Mouse (Mus musculus): ENCODE data around the gene Large1. TPM values are rescaled to one million over a fixed set of nuclear protein-coding genes. Genes with fewer than 3 reads are reported as not detected.
A peak's percentile ranks its signal among the peaks of the same experiment; 100 is the strongest.
"Not testable (repeated sequence)": the region's sequence is repeated elsewhere in the genome, so short reads cannot be mapped to it uniquely, and the experiment has no call there.

The Large1 gene
- polyA plus RNA-seq (2014; fragmentation: Nextera tagmentation; extraction: Ambion mirVana), result 7.2 and 8.7 TPM in 2 replicates

DNA sequence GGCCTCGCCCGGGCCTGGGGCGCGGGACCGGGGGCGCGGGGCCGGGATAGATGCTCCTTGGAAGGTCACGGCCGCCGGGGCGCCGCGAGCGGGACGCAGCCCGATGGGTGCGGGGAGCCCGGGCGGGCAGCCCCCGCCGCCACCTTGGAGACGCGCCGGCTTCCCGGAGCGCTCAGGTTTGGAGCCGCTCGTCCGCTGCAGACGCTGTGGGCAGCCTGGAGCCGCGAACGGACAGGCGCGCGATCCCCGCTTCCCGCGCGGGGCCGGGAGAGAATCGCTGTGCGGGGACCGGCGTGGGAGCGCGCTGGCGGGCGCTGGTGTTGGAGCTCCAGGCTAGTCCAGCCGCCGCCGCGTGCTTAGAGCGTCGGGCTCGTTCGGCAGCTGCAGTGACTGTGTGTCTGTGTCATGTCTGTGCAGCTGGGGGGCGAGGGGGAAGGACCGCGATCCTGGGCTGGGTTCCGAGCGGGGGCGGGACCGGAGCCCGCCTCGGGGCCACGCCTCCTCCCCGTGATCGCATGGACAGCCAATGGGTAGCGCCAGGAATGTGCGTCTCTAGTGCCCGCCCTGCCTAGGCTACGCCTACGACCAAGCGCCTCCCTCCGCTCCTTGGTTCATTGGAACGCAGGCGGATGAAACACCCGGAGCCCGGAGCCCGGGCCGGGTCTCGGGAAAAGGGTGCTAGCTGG lies at the start of gene Large1:
Gene Large1, minus strand, starts transcription at position 433 of the 686 bp plus-strand sequence.
- H3K36me3 ChIP-seq (ENCODE audit: control insufficient read depth, insufficient read depth, low read length), result no peaks in the 10 kb centered on the region
- H3K4me1 ChIP-seq (ENCODE audit: control insufficient read depth, insufficient read depth, low read length), result peaks cover 4% of the 10 kb centered on the region
- H3K9ac ChIP-seq (ENCODE audit: low read depth, low read length), result peak within 1 kb of the TSS; percentile 85
- ATAC-seq (replicated peaks; ENCODE audit: insufficient number of reproducible peaks, low FRiP score, low TSS enrichment), result peak; percentile 99
- WGBS (ENCODE audit: insufficient replicate concordance), result under 1% methylated on average over 59 of the region's 84 CpGs
- H3K9me3 ChIP-seq (replicated peaks; ENCODE audit: control insufficient read depth, low read length), result no peaks in the 10 kb centered on the region
- no peaks in the 10 kb centered on the region for H3K27me3 ChIP-seq (ENCODE audit: control insufficient read depth, insufficient read depth, low read length)
- H3K27ac ChIP-seq (ENCODE audit: low read depth, low read length), result peak within 1 kb of the TSS; percentile 92
- H3K4me2 ChIP-seq, result peak within 1 kb of the TSS; percentile 79
- H3K4me3 ChIP-seq (ENCODE audit: low read depth, low read length), result peak within 1 kb of the TSS; percentile 90

DNA sequence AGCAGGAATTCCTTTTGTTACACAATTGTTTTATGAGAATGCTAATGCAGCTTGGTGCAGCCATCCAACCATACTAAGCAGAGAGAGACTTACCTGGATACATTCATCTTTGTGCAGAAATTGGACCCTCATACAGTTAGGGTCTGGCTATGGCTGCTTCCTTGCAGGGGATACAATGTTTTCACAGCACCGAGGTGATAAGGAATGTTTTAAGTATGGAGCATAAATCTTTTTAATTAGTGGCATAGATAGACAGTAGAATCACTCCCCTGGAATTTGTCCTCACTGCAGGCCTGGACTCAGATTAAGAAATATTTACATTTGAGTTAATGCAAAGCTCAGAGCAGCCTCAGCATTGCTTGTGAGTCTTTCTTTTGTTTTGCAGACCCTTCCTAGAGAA lies 47.0 kb upstream of the Large1 start:
- H3K27ac ChIP-seq (ENCODE audit: low read depth, low read length), result no peak overlapping the region
- no peak overlapping the region for H3K4me3 ChIP-seq (ENCODE audit: low read depth, low read length)
- no peaks in the 10 kb centered on the region for H3K4me1 ChIP-seq (ENCODE audit: control insufficient read depth, insufficient read depth, low read length)
- no peaks in the 10 kb centered on the region for H3K27me3 ChIP-seq (ENCODE audit: control insufficient read depth, insufficient read depth, low read length)
- WGBS (ENCODE audit: insufficient replicate concordance), result 36% methylated on average over 1 of the region's 1 CpGs
- no peak for ATAC-seq (replicated peaks; ENCODE audit: insufficient number of reproducible peaks, low FRiP score, low TSS enrichment)
- no peaks in the 10 kb centered on the region for H3K36me3 ChIP-seq (ENCODE audit: control insufficient read depth, insufficient read depth, low read length)
- H3K9ac ChIP-seq (ENCODE audit: low read depth, low read length), result no peak overlapping the region
- no peaks in the 10 kb centered on the region for H3K9me3 ChIP-seq (replicated peaks; ENCODE audit: control insufficient read depth, low read length)
- H3K4me2 ChIP-seq, result no peak overlapping the region

DNA sequence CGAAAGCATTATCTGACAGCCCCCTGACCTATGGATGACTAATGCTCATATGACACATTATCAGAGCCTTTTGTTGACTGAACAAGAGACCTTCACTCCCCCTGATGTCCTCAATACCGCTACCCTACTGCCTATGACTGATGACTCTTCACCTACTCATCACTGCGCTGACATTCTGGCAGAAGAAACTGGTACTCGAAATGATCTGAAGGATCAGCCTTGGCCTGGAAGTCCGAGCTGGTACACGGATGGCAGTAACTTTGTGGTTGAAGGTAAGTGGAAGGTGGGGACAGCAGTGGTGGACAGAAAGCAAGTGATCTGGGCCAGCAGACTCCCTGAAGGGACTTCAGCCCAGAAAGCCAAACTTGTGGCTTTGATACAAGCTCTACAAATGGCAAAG lies 19.7 kb upstream of the Large1 start:
- not testable (repeated sequence) for H3K36me3 ChIP-seq (ENCODE audit: control insufficient read depth, insufficient read depth, low read length); H3K9me3 ChIP-seq (replicated peaks; ENCODE audit: control insufficient read depth, low read length); ATAC-seq (replicated peaks; ENCODE audit: insufficient number of reproducible peaks, low FRiP score, low TSS enrichment); H3K4me3 ChIP-seq (ENCODE audit: low read depth, low read length); H3K4me1 ChIP-seq (ENCODE audit: control insufficient read depth, insufficient read depth, low read length); H3K27me3 ChIP-seq (ENCODE audit: control insufficient read depth, insufficient read depth, low read length); H3K4me2 ChIP-seq; H3K9ac ChIP-seq (ENCODE audit: low read depth, low read length); H3K27ac ChIP-seq (ENCODE audit: low read depth, low read length)
- 80% methylated on average over 6 of the region's 6 CpGs for WGBS (ENCODE audit: insufficient replicate concordance)

DNA sequence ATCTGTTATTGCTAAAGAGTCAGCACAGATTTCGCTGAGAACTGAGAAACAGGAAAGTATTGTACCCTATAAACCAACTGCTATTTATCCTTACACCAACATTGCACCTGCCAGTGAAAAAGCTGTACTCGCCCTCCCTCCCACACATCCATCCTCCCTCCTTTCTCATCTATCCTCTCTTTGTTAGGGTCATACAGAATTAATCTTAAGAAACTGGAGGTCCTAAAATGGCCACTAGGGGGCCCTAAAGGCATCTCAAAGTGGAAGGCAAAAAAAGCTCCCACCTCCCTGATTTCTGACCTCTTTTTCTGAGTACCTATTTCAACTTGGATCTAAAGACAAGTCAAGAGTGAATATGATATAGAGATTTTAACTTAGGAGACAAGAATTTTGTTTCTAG lies 2.6 kb upstream of the Large1 start:
- Histone ChIP-seq H3K36me3 (ENCODE audit: control insufficient read depth, insufficient read depth, low read length) (no peaks in the 10 kb centered on the region), H3K4me2 (no peak overlapping the region), H3K9me3 (replicated peaks; ENCODE audit: control insufficient read depth, low read length) (no peaks in the 10 kb centered on the region), H3K27ac (ENCODE audit: low read depth, low read length) (no peak overlapping the region), H3K4me1 (ENCODE audit: control insufficient read depth, insufficient read depth, low read length) (peaks cover 4% of the 10 kb centered on the region), H3K27me3 (ENCODE audit: control insufficient read depth, insufficient read depth, low read length) (no peaks in the 10 kb centered on the region), H3K9ac (ENCODE audit: low read depth, low read length) (no peak overlapping the region), H3K4me3 (ENCODE audit: low read depth, low read length) (no peak overlapping the region)
- ATAC-seq (replicated peaks; ENCODE audit: insufficient number of reproducible peaks, low FRiP score, low TSS enrichment), result no peak
- WGBS (ENCODE audit: insufficient replicate concordance), result 35% methylated on average over 2 of the region's 2 CpGs

DNA sequence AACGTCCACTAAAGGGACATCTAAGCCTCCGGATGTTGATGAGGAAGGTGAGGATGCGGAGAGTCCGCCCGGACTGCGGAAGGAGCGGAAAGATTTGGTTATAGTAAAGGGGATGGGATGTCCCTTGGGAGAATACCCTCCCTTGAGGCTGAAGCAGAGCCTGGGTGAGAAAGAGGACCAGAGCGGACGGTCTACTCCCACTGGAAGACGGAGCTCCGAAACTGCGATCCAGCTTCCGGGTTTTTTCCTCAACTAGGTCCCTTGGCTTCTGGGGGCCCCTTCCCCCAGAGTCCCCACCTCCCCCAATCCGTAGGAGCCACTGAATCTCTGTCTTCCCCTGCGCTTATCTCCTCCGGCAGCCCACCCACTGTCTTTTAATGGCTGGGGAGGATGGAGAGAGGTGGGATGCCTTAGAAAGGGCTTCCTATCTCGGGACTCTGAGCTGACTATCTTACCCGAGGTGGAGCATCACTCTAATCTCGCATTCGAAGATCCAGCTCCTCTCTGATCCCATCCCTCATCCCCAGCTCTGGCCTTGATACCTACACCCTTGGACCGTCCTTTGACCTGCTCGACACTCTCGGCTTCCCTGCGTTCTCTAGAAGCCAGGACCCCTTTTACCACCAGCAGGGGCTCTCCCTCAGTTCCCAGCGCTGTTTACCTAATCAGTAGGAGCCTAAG lies 1.0 kb upstream of the Large1 start:
- H3K9me3 ChIP-seq (replicated peaks; ENCODE audit: control insufficient read depth, low read length), result no peaks in the 10 kb centered on the region
- peak overlapping the region; percentile 79 for H3K4me2 ChIP-seq
- H3K4me1 ChIP-seq (ENCODE audit: control insufficient read depth, insufficient read depth, low read length), result peaks cover 4% of the 10 kb centered on the region
- H3K27ac ChIP-seq (ENCODE audit: low read depth, low read length), result 0 out of 2 replicates have a peak overlapping the region, but pooled peaks have one; percentile 46
- peak overlapping the region; percentile 90 for H3K4me3 ChIP-seq (ENCODE audit: low read depth, low read length)
- no peaks in the 10 kb centered on the region for H3K36me3 ChIP-seq (ENCODE audit: control insufficient read depth, insufficient read depth, low read length)
- no peak for ATAC-seq (replicated peaks; ENCODE audit: insufficient number of reproducible peaks, low FRiP score, low TSS enrichment)
- H3K9ac ChIP-seq (ENCODE audit: low read depth, low read length), result peak overlapping the region; percentile 65
- no peaks in the 10 kb centered on the region for H3K27me3 ChIP-seq (ENCODE audit: control insufficient read depth, insufficient read depth, low read length)
- under 1% methylated on average over 25 of the region's 25 CpGs for WGBS (ENCODE audit: insufficient replicate concordance)

DNA sequence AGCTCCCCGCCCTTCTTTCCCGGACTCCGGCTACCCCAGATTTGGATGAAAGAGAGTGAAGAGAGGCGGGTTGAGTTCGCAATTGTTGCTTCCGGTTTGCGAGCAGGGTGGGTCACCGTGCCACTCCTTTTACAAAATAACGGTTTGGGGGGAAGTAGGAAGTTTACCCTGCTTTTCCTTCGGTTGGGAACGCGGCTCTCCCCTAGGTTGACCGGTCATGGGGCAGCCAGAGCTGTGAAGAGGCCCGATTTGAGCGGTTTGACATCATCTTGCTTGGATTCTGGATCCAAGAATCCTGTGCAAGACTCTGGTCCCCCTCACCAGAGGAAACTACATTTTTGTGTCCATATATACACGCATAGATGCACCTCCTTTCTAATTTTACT lies 447 bp upstream of the Large1 start:
- 0 out of 2 replicates have a peak overlapping the region, but pooled peaks have one; percentile 46 for H3K27ac ChIP-seq (ENCODE audit: low read depth, low read length)

DNA sequence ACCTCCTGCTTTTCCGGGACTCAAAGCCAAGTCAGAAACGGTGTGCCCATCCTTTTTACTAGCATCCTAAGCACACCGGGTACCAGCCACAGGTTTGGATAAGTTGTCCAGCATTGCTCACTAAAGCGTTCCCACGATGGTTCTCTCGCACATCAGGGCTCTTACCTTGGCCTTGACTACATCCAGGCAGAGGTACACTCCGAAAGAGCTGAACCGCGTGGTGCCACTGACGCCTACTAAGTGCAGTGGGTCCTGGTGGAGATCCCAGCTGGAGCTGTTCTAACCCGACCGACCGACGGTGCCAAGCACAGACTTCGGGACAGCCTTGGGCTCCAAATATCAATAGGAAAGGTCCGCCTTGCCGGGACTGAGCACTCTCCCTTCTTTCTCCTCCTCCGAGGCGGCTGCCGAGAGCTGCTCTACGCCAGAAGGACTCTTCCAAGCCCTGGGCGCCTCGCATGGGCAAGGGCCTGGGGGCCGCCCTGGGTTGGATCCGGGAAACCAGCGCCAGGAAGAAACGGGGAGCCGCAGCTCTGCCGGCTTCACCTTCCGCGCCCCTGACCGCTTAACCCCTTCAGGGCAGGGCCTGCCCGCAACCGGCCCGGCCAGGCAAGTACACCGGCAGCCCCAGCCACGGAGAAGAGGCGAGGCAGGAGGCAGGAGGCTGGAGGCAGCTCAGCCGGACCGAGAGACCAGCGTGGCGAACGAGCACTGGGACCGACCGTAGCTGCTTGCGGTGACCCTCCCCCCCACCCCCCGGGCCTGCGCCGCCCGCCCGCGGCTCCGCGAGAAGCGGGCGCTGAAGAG lies 836 bp downstream of the Large1 start:
- Histone ChIP-seq H3K9ac (ENCODE audit: low read depth, low read length) (peak overlapping the region; percentile 85), H3K27ac (ENCODE audit: low read depth, low read length) (peak overlapping the region; percentile 92), H3K4me1 (ENCODE audit: control insufficient read depth, insufficient read depth, low read length) (peaks cover 4% of the 10 kb centered on the region), H3K9me3 (replicated peaks; ENCODE audit: control insufficient read depth, low read length) (no peaks in the 10 kb centered on the region), H3K27me3 (ENCODE audit: control insufficient read depth, insufficient read depth, low read length) (no peaks in the 10 kb centered on the region), H3K36me3 (ENCODE audit: control insufficient read depth, insufficient read depth, low read length) (no peaks in the 10 kb centered on the region), H3K4me2 (peak overlapping the region; percentile 79), H3K4me3 (ENCODE audit: low read depth, low read length) (peak overlapping the region; percentile 90)
- WGBS (ENCODE audit: insufficient replicate concordance), result under 1% methylated on average over 45 of the region's 56 CpGs
- ATAC-seq (replicated peaks; ENCODE audit: insufficient number of reproducible peaks, low FRiP score, low TSS enrichment), result peak; percentile 28; the same call in 1 of the 2 replicates

More for the DNA sequence above, 447 bp upstream of the Large1 start:
- peaks cover 4% of the 10 kb centered on the region for H3K4me1 ChIP-seq (ENCODE audit: control insufficient read depth, insufficient read depth, low read length)
- H3K27me3 ChIP-seq (ENCODE audit: control insufficient read depth, insufficient read depth, low read length), result no peaks in the 10 kb centered on the region
- peak overlapping the region; percentile 65 for H3K9ac ChIP-seq (ENCODE audit: low read depth, low read length)
- H3K9me3 ChIP-seq (replicated peaks; ENCODE audit: control insufficient read depth, low read length), result no peaks in the 10 kb centered on the region
- peak overlapping the region; percentile 90 for H3K4me3 ChIP-seq (ENCODE audit: low read depth, low read length)
- WGBS (ENCODE audit: insufficient replicate concordance), result under 1% methylated on average over 16 of the region's 16 CpGs
- H3K36me3 ChIP-seq (ENCODE audit: control insufficient read depth, insufficient read depth, low read length), result no peaks in the 10 kb centered on the region
- peak; percentile 18 for ATAC-seq (replicated peaks; ENCODE audit: insufficient number of reproducible peaks, low FRiP score, low TSS enrichment)
- H3K4me2 ChIP-seq, result peak overlapping the region; percentile 79

DNA sequence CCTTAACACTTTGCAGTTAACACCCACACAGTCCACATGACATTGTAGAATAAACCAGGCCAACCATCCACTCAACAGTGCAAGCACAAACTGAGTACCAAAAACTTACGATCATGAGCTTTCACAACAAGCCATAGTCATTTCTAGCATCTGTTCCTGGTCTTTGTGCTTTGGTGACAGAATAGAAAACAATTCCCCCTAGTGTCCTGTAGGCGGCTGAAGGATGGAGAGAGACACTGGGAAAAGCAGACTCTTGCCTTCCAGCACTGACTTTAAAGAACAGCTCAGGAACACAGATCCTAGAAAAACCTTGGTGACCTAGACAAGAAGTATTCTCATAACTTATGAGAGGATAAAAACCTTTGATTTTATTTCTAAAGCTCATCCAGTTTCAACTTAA lies 3.0 kb downstream of the Large1 start:
- ATAC-seq (replicated peaks; ENCODE audit: insufficient number of reproducible peaks, low FRiP score, low TSS enrichment), result no peak
- no peak overlapping the region for H3K9ac ChIP-seq (ENCODE audit: low read depth, low read length)

More for the DNA sequence above, 3.0 kb downstream of the Large1 start:
- WGBS (ENCODE audit: insufficient replicate concordance), result 30% methylated on average over 2 of the region's 2 CpGs
- Histone ChIP-seq H3K4me1 (ENCODE audit: control insufficient read depth, insufficient read depth, low read length) (peaks cover 8% of the 10 kb centered on the region), H3K4me2 (no peak overlapping the region), H3K9me3 (replicated peaks; ENCODE audit: control insufficient read depth, low read length) (no peaks in the 10 kb centered on the region), H3K27ac (ENCODE audit: low read depth, low read length) (no peak overlapping the region), H3K36me3 (ENCODE audit: control insufficient read depth, insufficient read depth, low read length) (no peaks in the 10 kb centered on the region), H3K27me3 (ENCODE audit: control insufficient read depth, insufficient read depth, low read length) (no peaks in the 10 kb centered on the region), H3K4me3 (ENCODE audit: low read depth, low read length) (no peak overlapping the region)
